Mouse (Mus musculus) limb, embryonic 13.5 days (tissue): ENCODE measurements around the gene Plcl1. TPM values are rescaled to one million over a fixed set of nuclear protein-coding genes. Genes with fewer than 3 reads are reported as not detected.

Experiments used
- ATAC-seq: fragments of 200-750 bp; cut with Nextera tagmentation; 2 replicates; pipeline ENCODE4 v1.8.0; 2017; ENCODE audit warnings: low read depth, moderate number of reproducible peaks, moderate TSS enrichment; ENCODE audit not compliant: low FRiP score
- H3K27ac ChIP-seq: fragments of 300-500 bp; sonication (generic); 2 replicates; pipeline ENCODE4 v1.5.1; 2015; ENCODE audit warnings: inconsistent platforms, mild to moderate bottlenecking, moderate library complexity
- H3K27me3 ChIP-seq: fragments of 300-500 bp; sonication (generic); 2 replicates; pipeline ENCODE4 v1.6.1; 2015; ENCODE audit warnings: mild to moderate bottlenecking, inconsistent platforms
- H3K36me3 ChIP-seq: fragments of 300-500 bp; sonication (generic); 2 replicates; pipeline ENCODE4 v1.6.1; 2015; ENCODE audit warnings: inconsistent platforms, mild to moderate bottlenecking, moderate library complexity
- H3K4me1 ChIP-seq: fragments of 300-500 bp; sonication (generic); 2 replicates; pipeline ENCODE4 v1.6.1; 2015; ENCODE audit warnings: inconsistent platforms
- H3K4me2 ChIP-seq: fragments of 300-500 bp; sonication (generic); replicated peaks from 2 replicates; pipeline ENCODE4 v1.6.1; 2015; ENCODE audit warnings: inconsistent platforms, mild to moderate bottlenecking, moderate library complexity
- H3K4me3 ChIP-seq: fragments of 300-500 bp; sonication (generic); 2 replicates; pipeline ENCODE4 v1.5.1; 2015; ENCODE audit warnings: moderate library complexity, mild to moderate bottlenecking, inconsistent platforms
- H3K9ac ChIP-seq: fragments of 300-500 bp; sonication (generic); 2 replicates; pipeline ENCODE4 v1.6.1; 2015; ENCODE audit warnings: mild to moderate bottlenecking, inconsistent platforms
- H3K9me3 ChIP-seq: fragments of 300-500 bp; sonication (generic); 2 replicates; pipeline ENCODE4 v1.6.1; 2016; ENCODE audit warnings: inconsistent platforms
- WGBS: fragments of 180-500 bp; shearing (Covaris S2); methylation state at CpG from one replicate; pipeline ENCODE4 v1.1.7; 2015; 5-methylcytosine and 5-hydroxymethylcytosine counted together
- polyA plus RNA-seq: library from polyadenylated mRNA; unstranded; fragments of >200 nt; fragmentation: Nextera tagmentation; extraction: Ambion mirVana; gene quantifications from 2 replicates; pipeline ENCODE4 v1.2.1, GENCODE M21; 2015

The Plcl1 gene
- polyA plus RNA-seq, 1 experiment from 2014 or later, result 1.3 TPM

- Histone ChIP-seq H3K9ac (no peak overlapping the region), H3K27ac (no peak overlapping the region), H3K9me3 (no peaks in the 10 kb centered on the region), H3K36me3 (no peaks in the 10 kb centered on the region), H3K27me3 (no peaks in the 10 kb centered on the region), H3K4me3 (no peak overlapping the region), H3K4me1 (no peaks in the 10 kb centered on the region), H3K4me2 (no peak overlapping the region)
- WGBS, result 88% methylated on average over 3 of the region's 3 CpGs
- no peak for ATAC-seq
Observed at GRCm38 (mm10) chr1:55554405-55554804, 148.7 kb downstream of the Plcl1 start.

GRCm38 (mm10) chr1:55557960-55558359, 152.2 kb downstream of the Plcl1 start:
- H3K9ac ChIP-seq, result no peak overlapping the region
- H3K9me3 ChIP-seq, result no peaks in the 10 kb centered on the region
- no peak for ATAC-seq
- no peak overlapping the region for H3K27ac ChIP-seq
- no peaks in the 10 kb centered on the region for H3K36me3 ChIP-seq
- 77% methylated on average over 7 of the region's 7 CpGs for WGBS
- no peaks in the 10 kb centered on the region for H3K27me3 ChIP-seq
- no peak overlapping the region for H3K4me3 ChIP-seq
- H3K4me1 ChIP-seq, result no peaks in the 10 kb centered on the region
- no peak overlapping the region for H3K4me2 ChIP-seq

DNA sequence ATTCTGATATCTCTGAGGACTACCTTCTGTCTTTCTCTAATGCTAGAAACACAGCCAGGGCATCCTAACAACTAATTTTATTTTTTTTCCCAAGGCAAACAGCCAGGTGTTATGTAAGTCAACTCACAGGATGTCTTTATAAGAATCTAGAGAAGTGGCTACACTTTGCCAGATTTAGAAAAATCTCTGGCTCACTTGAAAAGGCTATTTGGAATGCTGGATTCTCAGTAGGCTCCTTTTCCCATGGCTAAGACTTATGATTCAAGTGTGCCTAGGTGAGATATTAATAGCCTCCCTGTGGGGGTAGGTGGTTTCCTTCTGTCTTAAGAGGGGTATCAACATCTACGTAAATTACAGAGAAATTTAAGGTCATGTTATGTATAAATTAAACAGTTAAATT, 152.7 kb downstream of the Plcl1 start:
- Histone ChIP-seq H3K36me3 (no peaks in the 10 kb centered on the region), H3K4me1 (no peaks in the 10 kb centered on the region), H3K27ac (no peak overlapping the region), H3K9ac (no peak overlapping the region), H3K27me3 (no peaks in the 10 kb centered on the region), H3K9me3 (no peaks in the 10 kb centered on the region), H3K4me3 (no peak overlapping the region), H3K4me2 (no peak overlapping the region)
- ATAC-seq, result no peak
- 70% methylated on average over 1 of the region's 1 CpGs for WGBS

GRCm38 (mm10) chr1:55559998-55560397, 154.3 kb downstream of the Plcl1 start:
- Histone ChIP-seq H3K9me3 (no peaks in the 10 kb centered on the region), H3K36me3 (no peaks in the 10 kb centered on the region), H3K4me2 (no peak overlapping the region), H3K4me1 (no peaks in the 10 kb centered on the region), H3K27me3 (no peaks in the 10 kb centered on the region), H3K27ac (no peak overlapping the region), H3K9ac (no peak overlapping the region), H3K4me3 (no peak overlapping the region)
- 78% methylated on average over 9 of the region's 9 CpGs for WGBS
- no peak for ATAC-seq

- H3K9ac ChIP-seq, result no peak overlapping the region
- no peaks in the 10 kb centered on the region for H3K36me3 ChIP-seq
- H3K27me3 ChIP-seq, result no peaks in the 10 kb centered on the region
- H3K4me2 ChIP-seq, result no peak overlapping the region
- 71% methylated on average over 6 of the region's 6 CpGs for WGBS
- no peaks in the 10 kb centered on the region for H3K9me3 ChIP-seq
- no peak overlapping the region for H3K4me3 ChIP-seq
- no peaks in the 10 kb centered on the region for H3K4me1 ChIP-seq
- no peak for ATAC-seq
- H3K27ac ChIP-seq, result no peak overlapping the region
Observed at GRCm38 (mm10) chr1:55565933-55566332, 160.2 kb downstream of the Plcl1 start.

DNA sequence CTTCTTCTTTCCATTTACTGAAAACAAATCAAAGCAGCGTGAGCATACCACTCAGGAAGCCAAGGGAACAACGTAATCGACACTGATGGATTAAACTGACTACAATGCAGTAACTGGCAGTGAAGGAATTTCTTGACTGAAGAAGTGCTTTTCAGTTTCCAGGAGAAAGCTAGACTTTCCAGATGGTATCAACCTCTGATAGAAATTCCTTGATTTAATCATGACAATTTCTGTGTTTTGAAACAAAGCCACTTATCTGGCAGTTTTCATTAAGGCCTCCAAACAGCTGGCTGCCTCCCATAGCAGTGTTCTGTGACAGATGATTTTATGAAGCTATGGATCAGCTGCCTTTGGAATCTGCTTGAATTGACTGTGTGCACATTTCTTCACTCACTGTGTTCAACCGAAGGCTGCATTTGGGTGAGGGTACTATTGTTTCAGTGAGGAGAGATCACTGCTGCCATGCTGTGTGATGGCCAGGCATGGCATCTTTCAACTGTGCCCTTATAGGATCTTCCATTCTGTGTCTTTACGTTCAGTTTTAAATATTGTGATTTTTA, 162.2 kb downstream of the Plcl1 start:
- H3K9me3 ChIP-seq, result no peaks in the 10 kb centered on the region
- no peak overlapping the region for H3K4me2 ChIP-seq

DNA sequence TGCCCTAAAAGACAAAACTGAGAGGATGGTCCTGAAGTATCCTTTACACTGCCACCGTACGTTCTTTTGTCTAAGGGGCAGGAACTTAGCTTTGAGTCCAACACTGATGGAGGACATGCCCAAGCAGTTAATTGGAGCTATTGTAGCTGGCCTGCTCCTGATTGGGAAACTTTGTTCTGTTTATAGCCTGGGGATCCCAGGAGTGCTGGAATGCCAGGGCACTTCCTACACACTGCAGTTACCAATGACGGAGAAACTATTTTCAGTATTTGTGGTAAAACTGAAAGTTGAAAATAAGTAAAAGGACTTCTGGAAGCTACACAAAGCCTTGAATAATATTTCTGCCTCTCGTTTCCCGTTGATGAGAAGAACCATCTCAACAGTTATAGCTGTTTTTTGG, 164.5 kb downstream of the Plcl1 start:
- H3K4me3 ChIP-seq, result no peak overlapping the region
- no peak overlapping the region for H3K4me2 ChIP-seq
- 63% methylated on average over 5 of the region's 5 CpGs for WGBS
- H3K9me3 ChIP-seq, result no peaks in the 10 kb centered on the region
- H3K27ac ChIP-seq, result no peak overlapping the region
- no peaks in the 10 kb centered on the region for H3K27me3 ChIP-seq
- no peaks in the 10 kb centered on the region for H3K4me1 ChIP-seq
- no peak overlapping the region for H3K9ac ChIP-seq
- no peaks in the 10 kb centered on the region for H3K36me3 ChIP-seq
- no peak for ATAC-seq

More for the DNA sequence above, 162.2 kb downstream of the Plcl1 start:
- Histone ChIP-seq H3K36me3 (no peaks in the 10 kb centered on the region), H3K27ac (no peak overlapping the region), H3K9ac (no peak overlapping the region), H3K27me3 (no peaks in the 10 kb centered on the region), H3K4me1 (no peaks in the 10 kb centered on the region), H3K4me3 (no peak overlapping the region)
- no peak for ATAC-seq
- 76% methylated on average over 5 of the region's 5 CpGs for WGBS

- no peaks in the 10 kb centered on the region for H3K9me3 ChIP-seq
- no peak overlapping the region for H3K4me3 ChIP-seq
- H3K4me2 ChIP-seq, result no peak overlapping the region
- no peak overlapping the region for H3K27ac ChIP-seq
- H3K36me3 ChIP-seq, result no peaks in the 10 kb centered on the region
- 94% methylated on average over 4 of the region's 4 CpGs for WGBS
- H3K27me3 ChIP-seq, result no peaks in the 10 kb centered on the region
- no peak overlapping the region for H3K9ac ChIP-seq
- H3K4me1 ChIP-seq, result no peaks in the 10 kb centered on the region
- no peak for ATAC-seq
Observed at GRCm38 (mm10) chr1:55571399-55571798, 165.7 kb downstream of the Plcl1 start.

DNA sequence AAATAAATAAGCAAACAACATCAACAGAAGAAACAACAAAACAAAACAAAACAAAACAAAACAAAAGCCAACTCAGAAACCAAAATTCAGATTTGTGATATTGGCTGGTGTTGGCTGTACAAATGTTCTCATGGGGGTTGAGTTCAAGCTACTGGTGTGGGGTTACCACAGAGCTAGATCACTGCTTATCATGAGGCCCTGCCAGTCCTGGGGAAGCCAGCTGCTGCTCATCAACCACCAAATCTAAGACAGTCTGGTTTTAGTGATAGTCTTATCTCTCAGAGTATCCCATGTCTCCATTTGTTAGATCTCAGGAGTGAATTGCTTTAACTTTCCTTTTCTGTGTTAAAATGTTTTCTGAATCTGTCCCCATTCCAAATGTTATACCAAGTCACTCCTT, 166.5 kb downstream of the Plcl1 start:
- H3K9me3 ChIP-seq, result no peaks in the 10 kb centered on the region
- H3K27me3 ChIP-seq, result no peaks in the 10 kb centered on the region
- no peaks in the 10 kb centered on the region for H3K4me1 ChIP-seq
- no peak for ATAC-seq
- H3K4me3 ChIP-seq, result no peak overlapping the region
- H3K36me3 ChIP-seq, result no peaks in the 10 kb centered on the region
- H3K27ac ChIP-seq, result no peak overlapping the region
- H3K4me2 ChIP-seq, result no peak overlapping the region
- no peak overlapping the region for H3K9ac ChIP-seq

- WGBS, result 91% methylated on average over 3 of the region's 3 CpGs
Observed at GRCm38 (mm10) chr1:55572664-55573063, 166.9 kb downstream of the Plcl1 start.

GRCm38 (mm10) chr1:55575916-55576315, 170.2 kb downstream of the Plcl1 start:
- no peaks in the 10 kb centered on the region for H3K27me3 ChIP-seq
- 38% methylated on average over 2 of the region's 2 CpGs for WGBS
- H3K27ac ChIP-seq, result no peak overlapping the region
- no peaks in the 10 kb centered on the region for H3K4me1 ChIP-seq
- no peak overlapping the region for H3K9ac ChIP-seq
- no peaks in the 10 kb centered on the region for H3K36me3 ChIP-seq
- H3K4me3 ChIP-seq, result no peak overlapping the region
- H3K4me2 ChIP-seq, result no peak overlapping the region
- H3K9me3 ChIP-seq, result no peaks in the 10 kb centered on the region
- no peak for ATAC-seq

More at GRCm38 (mm10) chr1:55572664-55573063, 166.9 kb downstream of the Plcl1 start:
- H3K4me2 ChIP-seq, result no peak overlapping the region
- no peak for ATAC-seq
- no peak overlapping the region for H3K27ac ChIP-seq
- H3K9me3 ChIP-seq, result no peaks in the 10 kb centered on the region
- no peak overlapping the region for H3K4me3 ChIP-seq
- no peaks in the 10 kb centered on the region for H3K36me3 ChIP-seq
- H3K9ac ChIP-seq, result no peak overlapping the region
- no peaks in the 10 kb centered on the region for H3K4me1 ChIP-seq
- H3K27me3 ChIP-seq, result no peaks in the 10 kb centered on the region

DNA sequence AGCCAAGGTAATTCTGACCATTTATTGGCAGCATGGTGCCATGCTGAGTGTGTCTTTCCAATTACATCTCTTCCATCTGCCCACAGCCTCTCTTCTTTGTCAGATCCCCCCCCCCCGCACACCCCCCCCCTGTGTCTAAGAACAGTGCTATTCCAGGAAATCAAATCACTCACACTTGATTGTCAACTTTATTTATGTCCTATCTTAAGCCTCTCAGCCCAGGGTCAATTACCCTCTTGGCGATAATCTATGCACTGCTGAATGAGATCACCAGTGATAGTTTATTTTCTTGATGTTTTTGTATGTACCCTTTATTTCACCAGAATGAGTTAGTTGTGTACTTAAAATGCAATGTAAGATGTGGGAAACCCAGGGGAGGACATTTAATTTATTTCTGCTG, 176.0 kb downstream of the Plcl1 start:
- 77% methylated on average over 2 of the region's 2 CpGs for WGBS
- no peak overlapping the region for H3K27ac ChIP-seq
- H3K4me3 ChIP-seq, result no peak overlapping the region
- no peaks in the 10 kb centered on the region for H3K36me3 ChIP-seq
- H3K4me1 ChIP-seq, result no peaks in the 10 kb centered on the region
- H3K4me2 ChIP-seq, result no peak overlapping the region
- H3K9ac ChIP-seq, result no peak overlapping the region
- no peaks in the 10 kb centered on the region for H3K27me3 ChIP-seq
- ATAC-seq, result no peak
- H3K9me3 ChIP-seq, result no peaks in the 10 kb centered on the region

DNA sequence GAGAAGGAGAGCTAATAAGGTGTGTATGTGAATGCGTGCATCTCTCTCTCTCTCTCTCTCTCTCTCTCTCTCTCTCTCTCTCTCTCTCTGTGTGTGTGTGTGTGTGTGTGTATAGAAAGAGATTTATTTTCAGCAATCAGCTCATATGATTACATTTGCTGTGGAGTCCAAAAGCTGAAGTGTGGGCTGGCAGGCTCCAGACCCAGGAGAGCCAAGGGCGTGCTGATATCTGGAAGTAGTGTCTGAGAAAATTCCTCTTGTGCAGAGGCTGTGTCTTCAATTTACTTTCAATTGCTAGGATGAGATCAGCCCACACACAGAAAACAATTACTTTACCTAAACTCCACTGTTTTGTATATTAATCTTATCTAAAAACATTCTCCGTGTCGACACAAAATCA, 179.7 kb downstream of the Plcl1 start:
- H3K4me3 ChIP-seq, result no peak overlapping the region
- WGBS, result 89% methylated on average over 4 of the region's 4 CpGs
- no peak for ATAC-seq
- no peaks in the 10 kb centered on the region for H3K9me3 ChIP-seq
- H3K4me2 ChIP-seq, result no peak overlapping the region
- H3K9ac ChIP-seq, result no peak overlapping the region
- H3K36me3 ChIP-seq, result no peaks in the 10 kb centered on the region
- H3K4me1 ChIP-seq, result no peaks in the 10 kb centered on the region
- H3K27ac ChIP-seq, result no peak overlapping the region
- no peaks in the 10 kb centered on the region for H3K27me3 ChIP-seq
